Comparison of ENCODE assay signal across 18 mouse cellular contexts in genomic region chr17:80426901-80427300, GRCm38 (mm10). TPM values are rescaled to one million over a fixed set of nuclear protein-coding genes. Genes with fewer than 3 reads are reported as not detected.
DNase-seq lines count a peak whose midpoint lies in the region; ATAC-seq and TF ChIP-seq lines count a peak whose summit lies in the region.
"Had no signal": no experiment of that assay in that cellular context is flagged by ENCODE, and none has a peak within 500 bp of the region (broad histone marks: within the 10 kb centered on the region; RNA-seq: fewer than 3 reads in every experiment).

No protein-coding gene starts in this region.

- no peak overlapping the region for H3K27ac ChIP-seq in embryonic facial prominence, embryonic 14.5 days (replicated peaks; ENCODE audit: low read depth, low read length)
- H3K27ac ChIP-seq in embryonic facial prominence, embryonic 10.5 days (replicated peaks) = no peak overlapping the region
- H3K27ac ChIP-seq in kidney, embryonic 16.5 days (ENCODE audit: low read length) = no peak overlapping the region
- H3K27ac ChIP-seq in cortical plate, adult 2 months (ENCODE audit: insufficient read depth, low read length) = peak overlapping the region; percentile 57
- H3K27ac ChIP-seq: heart, embryonic 13.5 days; macrophage had no signal

- TF ChIP-seq CTCF in cortical plate, adult 2 months (IDR thresholded peaks at IDR 0.05; ENCODE audit: extremely low read depth, insufficient read depth, low read length) = no peak

- no peak overlapping the region for H3K9ac ChIP-seq in embryonic facial prominence, embryonic 14.5 days (ENCODE audit: low read depth, low read length)
- no peak overlapping the region for H3K9ac ChIP-seq in kidney, embryonic 16.5 days (replicated peaks; ENCODE audit: low read length)
- H3K9ac ChIP-seq: heart, embryonic 13.5 days had no signal

- TF ChIP-seq POLR2A in cortical plate, adult 2 months (IDR thresholded peaks at IDR 0.05; ENCODE audit: extremely low read depth, insufficient read depth, low read length) = no peak

- 75% methylated on average over 5 of the region's 5 CpGs for WGBS in embryonic facial prominence, embryonic 14.5 days
- WGBS in embryonic facial prominence, embryonic 10.5 days = 91% methylated on average over 5 of the region's 5 CpGs
- 71% methylated on average over 5 of the region's 5 CpGs for WGBS in kidney, embryonic 16.5 days

- no peak overlapping the region for H3K4me3 ChIP-seq in embryonic facial prominence, embryonic 14.5 days (ENCODE audit: low read depth, low read length)
- H3K4me3 ChIP-seq in embryonic facial prominence, embryonic 10.5 days = no peak overlapping the region
- no peak overlapping the region for H3K4me3 ChIP-seq in kidney, embryonic 16.5 days (ENCODE audit: low read length)
- H3K4me3 ChIP-seq in cortical plate, adult 2 months (ENCODE audit: insufficient read depth, low read length) = no peak overlapping the region
- H3K4me3 ChIP-seq: heart, embryonic 13.5 days had no signal

- no peak; the same call in 1 of the 2 replicates for ATAC-seq in embryonic facial prominence, embryonic 14.5 days (ENCODE audit: low read depth)
- ATAC-seq in kidney, embryonic 16.5 days (ENCODE audit: low FRiP score, low TSS enrichment) = no peak
- ATAC-seq: forebrain, embryonic 16.5 days; midbrain, embryonic 16.5 days had no signal

- H3K27me3 ChIP-seq in embryonic facial prominence, embryonic 14.5 days (replicated peaks; ENCODE audit: control insufficient read depth, insufficient read depth, low read length) = no peaks in the 10 kb centered on the region
- H3K27me3 ChIP-seq in embryonic facial prominence, embryonic 10.5 days (replicated peaks; ENCODE audit: low read depth, poor library complexity, severe bottlenecking) = no peaks in the 10 kb centered on the region
- H3K27me3 ChIP-seq in kidney, embryonic 16.5 days (ENCODE audit: insufficient read depth, low read length) = no peaks in the 10 kb centered on the region
- H3K27me3 ChIP-seq: heart, embryonic 13.5 days had no signal

- peak; percentile 30 for DNase-seq in embryonic facial prominence, embryonic 14.5 days (ENCODE audit: low spot score)
- DNase-seq in embryonic facial prominence, embryonic 10.5 days (ENCODE audit: low spot score) = no peak
- peak; percentile 23 for DNase-seq in kidney, postnatal 14 days
- peak; percentile 24 to 34 for DNase-seq in left cerebral cortex, postnatal 36 days (ENCODE audit: low spot score in 2 of 2)
- DNase-seq in ovary, adult 18-20 months (ENCODE audit: low spot score) = no peak
- DNase-seq in ovary, postnatal 36 days (ENCODE audit: low spot score) = no peak
- DNase-seq: cerebellum, postnatal 25 days; layer of hippocampus, adult 9-11 months; thymus, adult 18-20 months had no signal

- no peak overlapping the region for H3K4me2 ChIP-seq in embryonic facial prominence, embryonic 14.5 days (ENCODE audit: low read depth, low read length)
- no peak overlapping the region for H3K4me2 ChIP-seq in kidney, embryonic 16.5 days (replicated peaks; ENCODE audit: low read depth, low read length)
- H3K4me2 ChIP-seq: heart, embryonic 13.5 days; liver, embryonic 11.5 days had no signal

- H3K36me3 ChIP-seq in embryonic facial prominence, embryonic 14.5 days (ENCODE audit: control insufficient read depth, insufficient read depth, low read length) = peaks cover 34% of the 10 kb centered on the region
- H3K36me3 ChIP-seq in embryonic facial prominence, embryonic 10.5 days (replicated peaks) = peaks cover 30% of the 10 kb centered on the region
- H3K36me3 ChIP-seq in kidney, embryonic 16.5 days (ENCODE audit: insufficient read depth, low read length) = peaks cover 18% of the 10 kb centered on the region

- H3K9me3 ChIP-seq in embryonic facial prominence, embryonic 14.5 days (ENCODE audit: control insufficient read depth, low read length) = no peaks in the 10 kb centered on the region
- H3K9me3 ChIP-seq in embryonic facial prominence, embryonic 10.5 days = peaks cover 4% of the 10 kb centered on the region; the same call in 1 of the 2 replicates
- no peaks in the 10 kb centered on the region for H3K9me3 ChIP-seq in kidney, embryonic 16.5 days (ENCODE audit: low read length)
- H3K9me3 ChIP-seq: heart, embryonic 13.5 days had no signal

- intact Hi-C loops in left cerebral cortex, postnatal 36 days (cut with DNase I) = no loop called here

- H3K4me1 ChIP-seq in embryonic facial prominence, embryonic 14.5 days (ENCODE audit: control insufficient read depth, insufficient read depth, low read length) = no peaks in the 10 kb centered on the region
- no peaks in the 10 kb centered on the region for H3K4me1 ChIP-seq in embryonic facial prominence, embryonic 10.5 days
- no peaks in the 10 kb centered on the region for H3K4me1 ChIP-seq in kidney, embryonic 16.5 days (ENCODE audit: insufficient read depth, low read length)
- H3K4me1 ChIP-seq in cortical plate, adult 2 months (ENCODE audit: control insufficient read depth, insufficient read depth, low read length) = peaks cover 7% of the 10 kb centered on the region

RNA-seq across cellular contexts. Expression of gene Sos1, which starts 53.4 kb away (rescaled TPM):
- 7.3 and 8.3 TPM in 2 replicates for polyA plus RNA-seq in embryonic facial prominence, embryonic 14.5 days (2014; fragmentation: Nextera tagmentation; extraction: Ambion mirVana)
- polyA plus RNA-seq in embryonic facial prominence, embryonic 10.5 days (2016; fragmentation: Nextera tagmentation; extraction: Ambion mirVana) = 4.9 and 5.1 TPM in 2 replicates
- 3.9 and 4.6 TPM in 2 replicates for polyA plus RNA-seq in kidney, embryonic 16.5 days (2015; fragmentation: Nextera tagmentation; extraction: Ambion mirVana)
- polyA plus RNA-seq in cortical plate, adult 2 months (2012; rRNA removed) = 14.2 TPM in 2 replicates
- 10 to 100 TPM; 29.8 to 33.6 TPM for total RNA-seq in left cerebral cortex, postnatal 36 days (2021)

RNA-seq across cellular contexts. Expression of gene Gm10190, which starts 53.6 kb away (rescaled TPM):
- 0.75 and 1.8 TPM in 2 replicates for polyA plus RNA-seq in embryonic facial prominence, embryonic 14.5 days (2014; fragmentation: Nextera tagmentation; extraction: Ambion mirVana)
- polyA plus RNA-seq in embryonic facial prominence, embryonic 10.5 days (2016; fragmentation: Nextera tagmentation; extraction: Ambion mirVana) = 0.92 and 1.2 TPM in 2 replicates
- 1.1 TPM in 2 replicates for polyA plus RNA-seq in kidney, embryonic 16.5 days (2015; fragmentation: Nextera tagmentation; extraction: Ambion mirVana)
- not detected in 2 replicates for polyA plus RNA-seq in cortical plate, adult 2 months (2012; rRNA removed)
- 1 to 10 TPM; 1.3 to 2.2 TPM for total RNA-seq in left cerebral cortex, postnatal 36 days (2021)
- total RNA-seq: ES-E14; neutrophil, adult 5-6 weeks had no signal
- polyA plus RNA-seq: liver, embryonic 11.5 days; macrophage had no signal

Comparison
In these comparisons a context has a peak if more than half of its experiments do, and no peak if none do; other contexts are left out.
1. DNase-seq: peak in embryonic facial prominence, embryonic 14.5 days (single experiment), kidney, postnatal 14 days (single experiment) and left cerebral cortex, postnatal 36 days (2 of 2); none in embryonic facial prominence, embryonic 10.5 days (single experiment), ovary, adult 18-20 months (single experiment) and ovary, postnatal 36 days (single experiment).